Mouse (Mus musculus) layer of hippocampus, adult 18-20 months (tissue): Measurements from ENCODE around the gene Zar1. TPM values are rescaled to one million over a fixed set of nuclear protein-coding genes. Genes with fewer than 3 reads are reported as not detected.

Source experiments
- total RNA-seq, 2 experiments: library from RNA; stranded (reverse); gene quantifications; 2 replicates each; pipeline ENCODE4 v1.2.3; 2021

Gene Zar1
- total RNA-seq, 2 experiments from 2014 or later, result not detected

Other genes starting within 250 kb of the Zar1 start
- gene Corin, start 76.8 kb downstream of the Zar1 start, total RNA-seq, result under 1 TPM; 0.08 to 0.20 TPM
- 10 to 100 TPM; 13.4 to 15.1 TPM for gene Nfxl1, start 21.6 kb downstream of the Zar1 start, total RNA-seq
- gene Gm5868, start 6.3 kb upstream of the Zar1 start, total RNA-seq, result under 1 TPM in 1 of 2 experiments, not detected in 1; 0.23 TPM
- gene Cnga1, start 63.0 kb upstream of the Zar1 start, total RNA-seq, result not detected
- not detected for gene Nipal1, start 66.5 kb upstream of the Zar1 start, total RNA-seq
- not detected for gene Txk, start 171.5 kb upstream of the Zar1 start, total RNA-seq